ENCODE assay signal across 23 mouse cellular contexts in genomic region chr13:69230361-69230943, GRCm38 (mm10).
DNase-seq lines count a peak whose midpoint lies in the region; ATAC-seq lines count a peak whose summit lies in the region.
"Had no signal": no experiment of that assay in that cellular context is flagged by ENCODE, and none has a peak within 500 bp of the region (broad histone marks: within the 10 kb centered on the region; RNA-seq: fewer than 3 reads in every experiment).

No protein-coding gene starts in this region.

- DNase-seq in heart, adult 18-20 months, result peak; percentile 51 to 61
- DNase-seq in heart, embryonic 10.5 days (ENCODE audit: low spot score), result no peak
- peak; percentile 35 for DNase-seq in heart, adult 8-10 months (ENCODE audit: low spot score)
- peak; percentile 4 for DNase-seq in heart, postnatal 25 days (ENCODE audit: low spot score)
- peak; percentile 32 for DNase-seq in skeletal muscle tissue, adult 2 months (ENCODE audit: low read depth, low spot score)
- DNase-seq in hindbrain, embryonic 10.5 days (ENCODE audit: low spot score), result no peak
- DNase-seq: adrenal gland, adult 2 months; adrenal gland, postnatal 36 days; cerebellum, adult 18-20 months; cerebellum, postnatal 10 days; gastrocnemius, postnatal 36 days; kidney, adult 2 months; kidney, postnatal 36 days; liver, postnatal 0 days; lung, postnatal 36 days; thymus, postnatal 4 days had no signal

- intact Hi-C loops in heart, postnatal 25 days (cut with DNase I), result no loop called here

- no peak overlapping the region for H3K4me3 ChIP-seq in heart, embryonic 10.5 days
- no peak overlapping the region for H3K4me3 ChIP-seq in hindbrain, embryonic 10.5 days
- H3K4me3 ChIP-seq: intestine, embryonic 15.5 days; layer of hippocampus, adult 2 months; liver, embryonic 12.5 days had no signal

- 72% methylated on average over 10 of the region's 10 CpGs for WGBS in heart, embryonic 10.5 days
- 92% methylated on average over 10 of the region's 10 CpGs for WGBS in hindbrain, embryonic 10.5 days

- no peak overlapping the region for H3K27ac ChIP-seq in heart, embryonic 10.5 days
- H3K27ac ChIP-seq in hindbrain, embryonic 10.5 days, result no peak overlapping the region
- H3K27ac ChIP-seq: hindbrain, postnatal 0 days; intestine, embryonic 15.5 days; layer of hippocampus, adult 2 months; liver, embryonic 12.5 days had no signal

- H3K4me1 ChIP-seq in heart, embryonic 10.5 days, result no peaks in the 10 kb centered on the region
- H3K4me1 ChIP-seq in hindbrain, embryonic 10.5 days (replicated peaks), result no peaks in the 10 kb centered on the region
- H3K4me1 ChIP-seq: intestine, embryonic 15.5 days; liver, embryonic 12.5 days had no signal

- no peaks in the 10 kb centered on the region for H3K9me3 ChIP-seq in heart, embryonic 10.5 days
- H3K9me3 ChIP-seq in hindbrain, embryonic 10.5 days, result no peaks in the 10 kb centered on the region
- H3K9me3 ChIP-seq: intestine, embryonic 15.5 days; liver, embryonic 12.5 days had no signal

- H3K36me3 ChIP-seq in heart, embryonic 10.5 days, result no peaks in the 10 kb centered on the region
- no peaks in the 10 kb centered on the region for H3K36me3 ChIP-seq in hindbrain, embryonic 10.5 days
- H3K36me3 ChIP-seq: intestine, embryonic 15.5 days; liver, embryonic 12.5 days had no signal

- no peak for ATAC-seq in CD4-positive, CD25-positive, alpha-beta regulatory T cell, adult 4 months
- ATAC-seq: activated CD4-positive, CD25-positive, alpha-beta regulatory T cell, adult 4 months; forebrain, embryonic 14.5 days; hindbrain, postnatal 0 days; intestine, embryonic 15.5 days; liver, embryonic 12.5 days; liver, postnatal 0 days had no signal

- H3K27me3 ChIP-seq in heart, embryonic 10.5 days (ENCODE audit: insufficient read depth, poor library complexity, severe bottlenecking), result no peaks in the 10 kb centered on the region
- H3K27me3 ChIP-seq in hindbrain, embryonic 10.5 days (ENCODE audit: insufficient read depth, poor library complexity, severe bottlenecking), result no peaks in the 10 kb centered on the region
- H3K27me3 ChIP-seq: intestine, embryonic 15.5 days; liver, embryonic 12.5 days had no signal

Comparison
In these comparisons a context has a peak if more than half of its experiments do, and no peak if none do; other contexts are left out.
1. DNase-seq: peak in heart, adult 18-20 months (2 of 2), heart, adult 8-10 months (single experiment), heart, postnatal 25 days (single experiment) and skeletal muscle tissue, adult 2 months (single experiment); none in heart, embryonic 10.5 days (single experiment) and hindbrain, embryonic 10.5 days (single experiment).